Mouse (Mus musculus) kidney, adult 8-10 months (tissue): ENCODE measurements around the gene Insl3.
"Not testable (repeated sequence)": the region's sequence is repeated elsewhere in the genome, so short reads cannot be mapped to it uniquely, and the experiment has no call there.

Source experiments
- DNase-seq, 2 experiments: peaks; one replicate each; pipeline ENCODE4 v3.0.0; 2022

Gene Insl3

GRCm38 (mm10) chr8:71709800-71710446 lies 20.9 kb downstream of the Insl3 start:
- DNase-seq, result peak; percentile 70 to 87

GRCm38 (mm10) chr8:71711574-71711973 lies 22.6 kb downstream of the Insl3 start:
- DNase-seq, result no peak

- DNase-seq, result no peak
These were observed 26.5 kb downstream of the Insl3 start for GRCm38 (mm10) chr8:71715531-71715930.

- DNase-seq, result no peak
These were observed 27.6 kb downstream of the Insl3 start for GRCm38 (mm10) chr8:71716561-71717053.

GRCm38 (mm10) chr8:71717096-71717495 lies 28.1 kb downstream of the Insl3 start:
- DNase-seq, result no peak

- no peak for DNase-seq
These were observed 29.2 kb downstream of the Insl3 start for GRCm38 (mm10) chr8:71718252-71718651.

GRCm38 (mm10) chr8:71719218-71719617 lies 30.2 kb downstream of the Insl3 start:
- no peak for DNase-seq

- DNase-seq, result no peak
These were observed 31.0 kb downstream of the Insl3 start for GRCm38 (mm10) chr8:71719928-71720457.

- no peak for DNase-seq
These were observed 34.1 kb downstream of the Insl3 start for GRCm38 (mm10) chr8:71723047-71723551.

- DNase-seq, result no peak
These were observed 35.4 kb downstream of the Insl3 start for GRCm38 (mm10) chr8:71724389-71724788.

- peak; percentile 67 to 70 for DNase-seq
These were observed 36.3 kb downstream of the Insl3 start, which contains the start of gene Fcho1 for GRCm38 (mm10) chr8:71725122-71725924. TSS of gene Fcho1 (minus strand) at chr8:71725716.

- DNase-seq, result no peak
These were observed 39.3 kb downstream of the Insl3 start for GRCm38 (mm10) chr8:71728240-71728785.

- DNase-seq, result no peak
These were observed 40.0 kb downstream of the Insl3 start for GRCm38 (mm10) chr8:71728826-71729620.

GRCm38 (mm10) chr8:71731652-71732230 lies 42.7 kb downstream of the Insl3 start:
- peak; percentile 39 to 67 for DNase-seq

- not testable (repeated sequence) for DNase-seq
These were observed 49.3 kb downstream of the Insl3 start for GRCm38 (mm10) chr8:71738316-71738715.
